Mouse (Mus musculus) small intestine, adult 2 months (tissue): Measurements from ENCODE around the gene Lxn.

ENCODE experiments used
- CTCF ChIP-seq: fragments of 200-500 bp; IDR thresholded peaks from 2 replicates; pipeline ENCODE4 v1.5.1; 2012; ENCODE audit warnings: low read depth, mild to moderate bottlenecking, control low read depth, inconsistent platforms, low read length, moderate library complexity, mixed read lengths; ENCODE audit not compliant: insufficient replicate concordance, insufficient read length; ENCODE audit errors: extremely low read depth
- POLR2A ChIP-seq: fragments of 200-500 bp; IDR thresholded peaks from 2 replicates; pipeline ENCODE4 v1.6.1; 2012; ENCODE audit warnings: low read depth, mild to moderate bottlenecking, control low read depth, inconsistent platforms, low read length, moderate library complexity

GRCm38 (mm10) chr3:67485233-67485632 is 21.5 kb upstream of the Lxn start:
- TF ChIP-seq CTCF: no peak
- TF ChIP-seq POLR2A: no peak
